Comparison of ENCODE assay signal across 8 mouse cellular contexts in genomic region chr8:72295679-72296078, GRCm38 (mm10). TPM values are rescaled to one million over a fixed set of nuclear protein-coding genes. Genes with fewer than 3 reads are reported as not detected.
DNase-seq lines count a peak whose midpoint lies in the region; ATAC-seq and TF ChIP-seq lines count a peak whose summit lies in the region.

No protein-coding gene starts in this region.

- no peaks in the 10 kb centered on the region for H3K27me3 ChIP-seq in forebrain, embryonic 13.5 days
- H3K27me3 ChIP-seq in forebrain, embryonic 12.5 days = no peaks in the 10 kb centered on the region
- H3K27me3 ChIP-seq in cerebellum, adult 2 months (ENCODE audit: control insufficient read depth, insufficient read depth, low read length) = no peaks in the 10 kb centered on the region
- no peaks in the 10 kb centered on the region for H3K27me3 ChIP-seq in intestine, postnatal 0 days (replicated peaks; ENCODE audit: control insufficient read depth, insufficient read depth, low read length)
- no peaks in the 10 kb centered on the region for H3K27me3 ChIP-seq in stomach, embryonic 15.5 days (replicated peaks)

- no peaks in the 10 kb centered on the region for H3K4me1 ChIP-seq in forebrain, embryonic 13.5 days
- no peaks in the 10 kb centered on the region for H3K4me1 ChIP-seq in forebrain, embryonic 12.5 days
- peaks cover 9% of the 10 kb centered on the region; the same call in 1 of the 2 replicates for H3K4me1 ChIP-seq in cerebellum, adult 2 months (ENCODE audit: control insufficient read depth, insufficient read depth, low read length)
- no peaks in the 10 kb centered on the region for H3K4me1 ChIP-seq in intestine, postnatal 0 days (replicated peaks; ENCODE audit: control insufficient read depth, insufficient read depth, low read length)
- H3K4me1 ChIP-seq in stomach, embryonic 15.5 days = peaks cover 6% of the 10 kb centered on the region

- no peak for TF ChIP-seq CTCF in cerebellum, adult 2 months (IDR thresholded peaks at IDR 0.05; ENCODE audit: borderline replicate concordance, insufficient read depth, low read depth, low read length)
- TF ChIP-seq CTCF in intestine, postnatal 0 days (IDR thresholded peaks at IDR 0.05; ENCODE audit: low read depth) = peak; percentile 5; the same call in 1 of the 2 replicates

- peak; percentile 61; the same call in 1 of the 2 replicates for ATAC-seq in forebrain, embryonic 13.5 days
- no peak for ATAC-seq in forebrain, embryonic 12.5 days (ENCODE audit: low FRiP score)
- ATAC-seq in intestine, postnatal 0 days = peak; percentile 75
- peak; percentile 71 for ATAC-seq in megakaryocyte, adult 5-6 weeks (ENCODE audit: poor library complexity, severe bottlenecking)
- ATAC-seq in stomach, embryonic 15.5 days (ENCODE audit: insufficient read depth, low FRiP score, low read depth) = peak; percentile 90

- H3K9ac ChIP-seq in forebrain, embryonic 13.5 days = no peak overlapping the region
- H3K9ac ChIP-seq in forebrain, embryonic 12.5 days = no peak overlapping the region
- H3K9ac ChIP-seq in intestine, postnatal 0 days (ENCODE audit: low read depth, low read length) = no peak overlapping the region
- no peak overlapping the region for H3K9ac ChIP-seq in stomach, embryonic 15.5 days

- no peaks in the 10 kb centered on the region for H3K36me3 ChIP-seq in forebrain, embryonic 13.5 days (ENCODE audit: poor library complexity, severe bottlenecking)
- no peaks in the 10 kb centered on the region for H3K36me3 ChIP-seq in forebrain, embryonic 12.5 days (replicated peaks)
- H3K36me3 ChIP-seq in intestine, postnatal 0 days (ENCODE audit: control insufficient read depth, insufficient read depth) = no peaks in the 10 kb centered on the region
- H3K36me3 ChIP-seq in stomach, embryonic 15.5 days = no peaks in the 10 kb centered on the region

- peak; percentile 90 to 94 for DNase-seq in cerebellum, adult 2 months
- peak; percentile 86 for DNase-seq in gastrocnemius, postnatal 10 days
- DNase-seq in left cerebral cortex, postnatal 25 days (ENCODE audit: low spot score in 2 of 2) = peak; percentile 64 to 86

- intact Hi-C loops in left cerebral cortex, postnatal 25 days (cut with DNase I) = loop anchor here (2.0 kb wide), 1 partner anchor 27 kb away; no protein-coding TSS in a partner anchor

- H3K9me3 ChIP-seq in forebrain, embryonic 13.5 days (replicated peaks) = no peaks in the 10 kb centered on the region
- H3K9me3 ChIP-seq in forebrain, embryonic 12.5 days = no peaks in the 10 kb centered on the region
- H3K9me3 ChIP-seq in intestine, postnatal 0 days (ENCODE audit: control insufficient read depth) = no peaks in the 10 kb centered on the region
- H3K9me3 ChIP-seq in stomach, embryonic 15.5 days = no peaks in the 10 kb centered on the region

- H3K4me3 ChIP-seq in forebrain, embryonic 13.5 days = no peak overlapping the region
- no peak overlapping the region for H3K4me3 ChIP-seq in forebrain, embryonic 12.5 days (replicated peaks)
- H3K4me3 ChIP-seq in cerebellum, adult 2 months (replicated peaks; ENCODE audit: insufficient read depth, low read depth, low read length) = no peak overlapping the region
- H3K4me3 ChIP-seq in intestine, postnatal 0 days (ENCODE audit: low read depth, low read length) = no peak overlapping the region
- no peak overlapping the region for H3K4me3 ChIP-seq in stomach, embryonic 15.5 days (replicated peaks)

- no peak for TF ChIP-seq POLR2A in cerebellum, adult 2 months (IDR thresholded peaks at IDR 0.05; ENCODE audit: borderline replicate concordance, insufficient read depth, low read length)

- H3K27ac ChIP-seq in forebrain, embryonic 13.5 days = no peak overlapping the region; the same call in 1 of the 2 replicates
- no peak overlapping the region for H3K27ac ChIP-seq in forebrain, embryonic 12.5 days
- 0 out of 2 replicates have a peak overlapping the region, but pooled peaks have one; percentile 3 for H3K27ac ChIP-seq in cerebellum, adult 2 months (ENCODE audit: insufficient read depth, low read length)
- peak overlapping the region; percentile 61 for H3K27ac ChIP-seq in intestine, postnatal 0 days (ENCODE audit: low read depth, low read length)
- peak overlapping the region; percentile 79 for H3K27ac ChIP-seq in stomach, embryonic 15.5 days

- H3K4me2 ChIP-seq in forebrain, embryonic 13.5 days = no peak overlapping the region
- no peak overlapping the region for H3K4me2 ChIP-seq in forebrain, embryonic 12.5 days
- no peak overlapping the region for H3K4me2 ChIP-seq in intestine, postnatal 0 days (replicated peaks; ENCODE audit: low read depth)
- no peak overlapping the region for H3K4me2 ChIP-seq in stomach, embryonic 15.5 days

- WGBS in forebrain, embryonic 13.5 days = 66% methylated on average over 8 of the region's 8 CpGs
- WGBS in forebrain, embryonic 12.5 days = 68% methylated on average over 8 of the region's 8 CpGs
- WGBS in cerebellum, adult 2 months = 2% methylated on average over 8 of the region's 8 CpGs
- 38% methylated on average over 8 of the region's 8 CpGs for WGBS in intestine, postnatal 0 days
- 17% methylated on average over 8 of the region's 8 CpGs for WGBS in stomach, embryonic 15.5 days

RNA-seq across cellular contexts. Expression of gene Gm10282, which starts 9.4 kb away (rescaled TPM):
- polyA plus RNA-seq in forebrain, embryonic 13.5 days (2015; fragmentation: Nextera tagmentation; extraction: Ambion mirVana) = 39.4 and 41.0 TPM in 2 replicates
- polyA plus RNA-seq in forebrain, embryonic 12.5 days (2016; fragmentation: Nextera tagmentation; extraction: Ambion mirVana) = 34.4 and 36.6 TPM in 2 replicates
- 3.9 TPM in 2 replicates for polyA plus RNA-seq in cerebellum, adult 2 months (2012; rRNA removed)
- 10 to 100 TPM; 14.2 to 15.8 TPM for total RNA-seq in gastrocnemius, postnatal 10 days (2021)
- 6.8 and 7.8 TPM in 2 replicates for polyA plus RNA-seq in intestine, postnatal 0 days (2015; fragmentation: Nextera tagmentation; extraction: Ambion mirVana)
- total RNA-seq in left cerebral cortex, postnatal 25 days (2021) = 1 to 10 TPM; 6.1 to 7.0 TPM
- 40.0 and 43.6 TPM in 2 replicates for total RNA-seq in megakaryocyte, adult 5-6 weeks (2015)
- total RNA-seq in megakaryocyte, adult 5-6 weeks (2017) = 40.6 and 43.1 TPM in 2 replicates
- 22.1 and 43.6 TPM in 2 replicates for polyA plus RNA-seq in stomach, embryonic 15.5 days (2015; fragmentation: Nextera tagmentation; extraction: Ambion mirVana)

RNA-seq across cellular contexts. Expression of gene Klf2, which starts 23.2 kb away (rescaled TPM):
- 2.8 and 3.6 TPM in 2 replicates for polyA plus RNA-seq in forebrain, embryonic 13.5 days (2015; fragmentation: Nextera tagmentation; extraction: Ambion mirVana)
- 4.6 and 5.0 TPM in 2 replicates for polyA plus RNA-seq in forebrain, embryonic 12.5 days (2016; fragmentation: Nextera tagmentation; extraction: Ambion mirVana)
- polyA plus RNA-seq in cerebellum, adult 2 months (2012; rRNA removed) = 6.3 and 7.1 TPM in 2 replicates
- 10 to 100 TPM; 25.2 to 31.9 TPM for total RNA-seq in gastrocnemius, postnatal 10 days (2021)
- polyA plus RNA-seq in intestine, postnatal 0 days (2015; fragmentation: Nextera tagmentation; extraction: Ambion mirVana) = 8.9 and 11.1 TPM in 2 replicates
- total RNA-seq in left cerebral cortex, postnatal 25 days (2021) = 10 to 100 TPM; 13.6 to 18.2 TPM
- 70.6 and 72.1 TPM in 2 replicates for total RNA-seq in megakaryocyte, adult 5-6 weeks (2015)
- 18.9 and 25.5 TPM in 2 replicates for total RNA-seq in megakaryocyte, adult 5-6 weeks (2017)
- 7.6 and 8.4 TPM in 2 replicates for polyA plus RNA-seq in stomach, embryonic 15.5 days (2015; fragmentation: Nextera tagmentation; extraction: Ambion mirVana)

RNA-seq across cellular contexts. Expression of gene Ap1m1, which starts 55.9 kb away (rescaled TPM):
- polyA plus RNA-seq in forebrain, embryonic 13.5 days (2015; fragmentation: Nextera tagmentation; extraction: Ambion mirVana) = 211 and 235 TPM in 2 replicates
- polyA plus RNA-seq in forebrain, embryonic 12.5 days (2016; fragmentation: Nextera tagmentation; extraction: Ambion mirVana) = 193 and 196 TPM in 2 replicates
- 109 and 112 TPM in 2 replicates for polyA plus RNA-seq in cerebellum, adult 2 months (2012; rRNA removed)
- total RNA-seq in gastrocnemius, postnatal 10 days (2021) = 10 to 100 TPM; 28.7 to 35.9 TPM
- polyA plus RNA-seq in intestine, postnatal 0 days (2015; fragmentation: Nextera tagmentation; extraction: Ambion mirVana) = 54.0 and 56.9 TPM in 2 replicates
- total RNA-seq in left cerebral cortex, postnatal 25 days (2021) = 10 to 100 TPM; 84.5 to 91.3 TPM
- 91.5 and 106 TPM in 2 replicates for total RNA-seq in megakaryocyte, adult 5-6 weeks (2015)
- 53.1 and 76.1 TPM in 2 replicates for total RNA-seq in megakaryocyte, adult 5-6 weeks (2017)
- 96.3 and 96.9 TPM in 2 replicates for polyA plus RNA-seq in stomach, embryonic 15.5 days (2015; fragmentation: Nextera tagmentation; extraction: Ambion mirVana)

Comparison
In these comparisons a context has a peak if more than half of its experiments do, and no peak if none do; other contexts are left out.
1. H3K27ac ChIP-seq: peak in cerebellum, adult 2 months (single experiment), intestine, postnatal 0 days (single experiment) and stomach, embryonic 15.5 days (single experiment); none in forebrain, embryonic 13.5 days (single experiment) and forebrain, embryonic 12.5 days (single experiment).
2. Peak in every context shown above with its lines, with median percentiles within 50 percentile points of each other: DNase-seq.